Mouse (Mus musculus): ENCODE measurements around the gene Ski. TPM values are rescaled to one million over a fixed set of nuclear protein-coding genes. Genes with fewer than 3 reads are reported as not detected.

The Ski gene
- polyA plus RNA-seq, 1 experiment from 2014 or later: 59.8 TPM

- POLR2A ChIA-PET: no interaction called here
These were observed 97.1 kb downstream of the Ski start for GRCm38 (mm10) chr4:155125310-155125709.

DNA sequence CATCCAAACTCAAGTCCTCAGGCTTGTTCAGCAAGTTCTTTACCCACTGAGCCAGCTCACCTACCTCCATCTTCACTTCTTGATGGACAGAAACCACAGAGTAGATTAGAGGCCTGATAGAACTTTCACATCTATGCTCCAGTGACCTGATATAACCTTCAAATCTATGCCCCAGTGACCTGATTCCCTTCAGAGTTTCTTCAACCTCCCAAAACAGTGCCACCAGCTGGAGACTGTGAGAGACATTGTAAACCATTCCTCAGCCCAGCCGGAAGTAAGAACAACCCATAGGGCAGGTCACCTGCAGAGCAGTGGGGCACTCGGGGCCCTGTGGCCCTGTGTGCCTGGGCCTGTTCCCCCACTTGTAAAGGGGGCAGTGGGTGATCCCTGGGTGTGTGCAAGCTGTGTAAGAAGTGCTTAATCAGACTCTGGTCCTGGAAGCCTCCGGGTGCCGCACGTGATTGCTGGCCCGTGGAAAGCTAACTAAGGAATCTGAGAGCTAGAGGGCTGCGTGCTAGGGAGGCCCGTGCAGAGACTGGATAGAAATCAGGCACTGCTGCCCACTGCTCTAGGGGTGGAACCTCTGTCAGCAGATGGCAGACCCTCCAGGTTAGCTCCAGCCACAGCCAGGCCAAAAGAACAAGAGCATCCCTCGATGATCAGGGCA, 98.4 kb downstream of the Ski start:
- DNase-seq (ENCODE audit: low read depth, low spot score) (no peak), ATAC-seq (no peak)
- CTCF ChIA-PET: interaction anchor here (0.8 to 2.4 kb wide), 4 partner anchors 14 to 28 kb away, joined by 3 to 5 read pairs (median 4); no protein-coding TSS in a partner anchor
- TF ChIP-seq CTCF (IDR thresholded peaks at IDR 0.05): no peak
- in situ Hi-C loops (cut with MboI; ENCODE audit: low pct_unique_long_range_greater_than_20kb): no loop called here
- POLR2A ChIA-PET: no interaction called here
- H3K27me3 ChIP-seq: no peaks in the 10 kb centered on the region

More at GRCm38 (mm10) chr4:155125310-155125709, 97.1 kb downstream of the Ski start:
- DNase-seq (ENCODE audit: low read depth, low spot score) (no peak), ATAC-seq (no peak)
- CTCF ChIA-PET: interaction anchor here (2.4 kb wide), 1 partner anchor 21 kb away, joined by 5 read pairs; no protein-coding TSS in a partner anchor
- in situ Hi-C loops (cut with MboI; ENCODE audit: low pct_unique_long_range_greater_than_20kb): no loop called here
- H3K27me3 ChIP-seq: no peaks in the 10 kb centered on the region
- TF ChIP-seq CTCF (IDR thresholded peaks at IDR 0.05): no peak

DNA sequence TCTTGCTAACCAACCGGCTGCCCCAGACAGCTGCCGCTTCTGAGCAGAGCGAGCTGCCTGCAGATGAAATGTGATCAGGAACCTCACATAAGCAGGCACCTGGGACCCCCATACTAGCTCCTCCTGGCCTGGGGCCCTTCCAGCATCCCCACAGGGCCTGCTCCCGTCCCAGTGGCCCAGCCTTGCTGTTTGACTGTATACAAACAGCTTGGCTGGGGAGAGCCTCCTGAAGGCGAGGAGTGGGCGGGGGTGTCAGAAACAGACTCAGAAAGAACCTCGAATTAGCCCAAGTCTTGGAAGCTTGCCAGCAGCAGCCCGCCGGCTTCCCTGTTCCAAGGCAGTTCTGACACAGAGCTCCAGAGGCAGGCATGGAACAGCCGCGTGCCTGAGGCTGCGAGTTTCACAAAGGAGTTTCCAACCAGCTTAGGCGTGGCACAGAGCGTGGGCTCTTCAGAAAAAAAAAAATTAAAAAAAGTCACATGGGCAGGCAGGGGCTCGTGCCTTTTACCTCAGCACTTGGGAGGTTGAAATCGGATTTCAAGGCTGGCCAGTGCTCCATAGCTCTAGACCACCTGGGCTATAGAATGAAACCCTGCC, 99.8 kb downstream of the Ski start:
- in situ Hi-C loops (cut with MboI; ENCODE audit: low pct_unique_long_range_greater_than_20kb): no loop called here
- H3K27me3 ChIP-seq: no peaks in the 10 kb centered on the region
- ChIA-PET POLR2A (interaction anchor here (0.6 kb wide), 1 partner anchor 22 kb away, joined by 3 read pairs; no protein-coding TSS in a partner anchor), CTCF (interaction anchor here (1.0 to 2.4 kb wide), 3 partner anchors 13 to 18 kb away, joined by 3 to 5 read pairs (median 3); no protein-coding TSS in a partner anchor)
- TF ChIP-seq CTCF (IDR thresholded peaks at IDR 0.05): no peak
- DNase-seq (ENCODE audit: low read depth, low spot score): no peak
- ATAC-seq: no peak

DNA sequence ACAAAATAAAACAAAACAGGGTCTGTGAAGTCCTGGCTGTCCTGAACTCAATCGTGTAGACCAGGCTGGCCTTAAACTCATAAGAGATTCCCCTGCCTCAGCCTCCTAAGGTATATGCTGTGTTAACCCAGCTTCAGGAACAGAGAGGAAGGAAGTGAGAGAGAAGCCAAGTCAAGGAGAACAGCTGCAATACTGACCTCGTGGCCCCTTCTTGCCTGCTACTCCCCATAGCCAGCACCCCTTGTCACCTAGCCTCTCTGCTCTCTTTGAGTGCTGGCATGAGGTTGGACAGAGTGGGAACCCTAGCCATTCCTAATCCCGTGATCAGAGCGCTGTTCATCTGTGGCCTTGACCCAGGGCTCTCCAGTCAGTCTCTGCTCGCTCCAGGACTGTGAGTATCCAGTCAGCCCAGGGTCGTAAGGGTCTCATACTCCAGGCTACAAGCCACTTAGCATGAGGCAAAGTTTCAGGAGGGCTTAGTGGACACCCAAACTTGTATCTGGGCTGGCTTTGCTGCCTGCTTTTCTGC, 100.4 kb downstream of the Ski start:
- no peak for ATAC-seq
- in situ Hi-C loops (cut with MboI; ENCODE audit: low pct_unique_long_range_greater_than_20kb): no loop called here
- no peak for DNase-seq (ENCODE audit: low read depth, low spot score)
- TF ChIP-seq CTCF (IDR thresholded peaks at IDR 0.05): no peak
- H3K27me3 ChIP-seq: no peaks in the 10 kb centered on the region
- ChIA-PET CTCF (interaction anchor here (1.0 to 1.8 kb wide), 2 partner anchors 12 to 16 kb away, joined by 3 read pairs; no protein-coding TSS in a partner anchor), POLR2A (no interaction called here)

- in situ Hi-C loops (cut with MboI; ENCODE audit: low pct_unique_long_range_greater_than_20kb): no loop called here
- ATAC-seq: no peak
- TF ChIP-seq CTCF (IDR thresholded peaks at IDR 0.05): no peak
- no peaks in the 10 kb centered on the region for H3K27me3 ChIP-seq
- DNase-seq (ENCODE audit: low read depth, low spot score): no peak
- CTCF ChIA-PET: no interaction called here
- POLR2A ChIA-PET: interaction anchor here (0.6 to 1.5 kb wide), 2 partner anchors 13 to 99 kb away, joined by 3 read pairs; no protein-coding TSS in a partner anchor
These were observed 101.2 kb downstream of the Ski start for GRCm38 (mm10) chr4:155121222-155121621.

DNA sequence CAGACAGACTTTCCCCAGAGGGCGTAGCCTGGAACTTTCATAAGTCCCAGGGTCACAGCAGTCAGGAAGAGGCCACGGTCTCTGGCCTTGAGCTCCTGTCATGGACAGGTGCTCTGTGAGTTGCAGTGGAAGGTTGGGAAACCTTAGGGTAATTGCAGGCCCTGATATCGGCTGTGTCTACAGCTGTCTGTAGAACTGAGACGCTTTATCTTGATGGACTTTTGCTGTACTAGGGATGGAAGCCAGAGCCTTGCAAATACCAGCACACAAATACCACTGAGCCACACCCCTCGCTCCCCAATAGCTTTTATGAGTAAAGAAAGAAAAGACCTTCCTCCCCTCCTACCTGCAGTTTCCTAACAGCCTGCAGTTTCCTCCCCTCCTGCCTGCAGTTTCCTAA, 101.8 kb downstream of the Ski start:
- TF ChIP-seq CTCF (IDR thresholded peaks at IDR 0.05): no peak
- ChIA-PET CTCF (no interaction called here), POLR2A (interaction anchor here (1.5 kb wide), 1 partner anchor 14 kb away, joined by 3 read pairs; no protein-coding TSS in a partner anchor)
- ATAC-seq (no peak), DNase-seq (ENCODE audit: low read depth, low spot score) (no peak)
- in situ Hi-C loops (cut with MboI; ENCODE audit: low pct_unique_long_range_greater_than_20kb): no loop called here
- H3K27me3 ChIP-seq: no peaks in the 10 kb centered on the region

- TF ChIP-seq CTCF (IDR thresholded peaks at IDR 0.05): no peak
- ChIA-PET CTCF (no interaction called here), POLR2A (interaction anchor here (0.8 to 1.5 kb wide), 2 partner anchors 10 to 14 kb away, joined by 3 read pairs; no protein-coding TSS in a partner anchor)
- in situ Hi-C loops (cut with MboI; ENCODE audit: low pct_unique_long_range_greater_than_20kb): no loop called here
- no peak for DNase-seq (ENCODE audit: low read depth, low spot score)
- no peak for ATAC-seq
- H3K27me3 ChIP-seq: no peaks in the 10 kb centered on the region
These were observed 102.4 kb downstream of the Ski start for GRCm38 (mm10) chr4:155120038-155120437.

DNA sequence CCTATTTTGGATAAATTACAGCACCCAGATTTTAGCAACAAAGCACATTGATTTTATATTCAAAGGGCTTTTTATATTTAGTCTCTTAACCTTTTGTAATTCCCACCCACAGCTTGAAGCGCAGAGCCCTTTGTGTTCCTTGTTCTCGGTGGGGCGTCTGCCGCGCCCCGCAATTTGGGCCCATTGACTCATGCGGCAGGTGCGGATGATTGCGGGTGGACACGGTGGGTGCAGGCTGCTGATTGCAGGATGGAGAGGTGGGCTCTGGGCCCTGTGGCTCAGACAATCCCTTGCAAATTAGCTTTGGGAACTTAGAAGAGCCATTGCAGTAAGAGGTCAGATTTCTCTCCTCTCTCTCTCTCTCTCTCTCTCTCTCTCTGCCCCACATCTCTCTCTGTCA, 104.1 kb downstream of the Ski start:
- ChIA-PET CTCF (no interaction called here), POLR2A (no interaction called here)
- DNase-seq (ENCODE audit: low read depth, low spot score) (no peak), ATAC-seq (no peak)
- H3K27me3 ChIP-seq: no peaks in the 10 kb centered on the region
- TF ChIP-seq CTCF (IDR thresholded peaks at IDR 0.05): no peak
- in situ Hi-C loops (cut with MboI; ENCODE audit: low pct_unique_long_range_greater_than_20kb): no loop called here

DNA sequence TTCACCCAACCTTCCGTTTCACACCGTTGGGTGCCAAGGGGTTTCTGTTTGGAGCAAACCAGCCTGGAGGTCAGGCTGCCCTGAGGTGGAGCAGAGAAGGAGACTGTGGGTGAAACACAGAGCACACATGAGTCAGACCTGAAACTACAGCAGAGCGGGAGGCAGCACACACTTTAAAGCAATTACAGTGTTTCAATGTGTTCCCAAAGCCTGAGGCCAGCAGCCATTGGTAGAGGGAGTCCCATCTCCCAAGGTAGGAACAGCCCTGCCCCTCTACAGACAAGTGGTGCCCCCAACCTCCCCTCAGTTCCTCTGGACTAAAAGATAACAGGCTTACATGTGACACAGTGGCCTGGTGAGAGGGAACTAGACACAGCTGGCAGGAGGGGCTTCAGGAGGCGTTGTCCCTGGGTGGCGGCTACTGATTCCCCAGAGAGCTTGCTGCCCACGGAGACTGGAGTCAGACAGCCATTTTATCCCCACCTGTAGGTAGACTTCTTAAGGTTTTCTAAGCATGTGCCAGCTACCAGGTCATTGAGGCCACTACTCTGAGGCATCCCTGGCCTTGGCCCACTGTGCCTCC, 104.9 kb downstream of the Ski start:
- ATAC-seq (no peak), DNase-seq (ENCODE audit: low read depth, low spot score) (no peak)
- ChIA-PET POLR2A (no interaction called here), CTCF (no interaction called here)
- in situ Hi-C loops (cut with MboI; ENCODE audit: low pct_unique_long_range_greater_than_20kb): no loop called here
- TF ChIP-seq CTCF (IDR thresholded peaks at IDR 0.05): no peak
- H3K27me3 ChIP-seq: no peaks in the 10 kb centered on the region

DNA sequence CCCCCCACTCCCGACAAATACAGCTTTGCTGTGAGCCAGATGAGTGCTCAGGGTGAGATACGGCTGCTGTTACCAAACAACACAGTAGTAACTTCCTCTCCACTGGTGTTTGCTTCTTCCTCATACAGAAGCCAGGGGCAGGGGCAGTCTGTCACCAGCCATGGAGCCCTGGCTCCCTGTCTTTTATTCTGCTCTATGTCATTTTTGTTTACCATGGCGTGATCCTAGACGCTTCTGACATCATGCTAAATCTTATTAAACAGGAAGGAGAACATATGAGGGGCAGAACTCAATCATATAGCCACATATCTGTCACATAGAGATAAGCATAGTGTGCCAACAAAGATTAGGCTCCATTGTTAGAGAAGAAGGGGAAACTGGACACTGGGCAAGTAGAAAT, 105.8 kb downstream of the Ski start:
- H3K27me3 ChIP-seq: no peaks in the 10 kb centered on the region
- ATAC-seq (no peak), DNase-seq (ENCODE audit: low read depth, low spot score) (no peak)
- CTCF ChIA-PET: no interaction called here
- POLR2A ChIA-PET: no interaction called here
- in situ Hi-C loops (cut with MboI; ENCODE audit: low pct_unique_long_range_greater_than_20kb): no loop called here
- no peak for TF ChIP-seq CTCF (IDR thresholded peaks at IDR 0.05)

Data from Patski (cell line).